Mouse (Mus musculus): ENCODE data around the gene Kdm5b. TPM values are rescaled to one million over a fixed set of nuclear protein-coding genes. Genes with fewer than 3 reads are reported as not detected.
A peak's percentile ranks its signal among the peaks of the same experiment; 100 is the strongest.

Kdm5b gene
- total RNA-seq, 1 experiment from 2014 or later, result 38.2 TPM

GRCm38 (mm10) chr1:134653603-134654257 is 93.8 kb downstream of the Kdm5b start:
- no peak for ATAC-seq (replicated peaks in 1 of 2; ENCODE audit: insufficient read depth in 1 of 2, low FRiP score in 2 of 2, low TSS enrichment in 1 of 2, low read depth in 1 of 2, poor library complexity in 2 of 2, severe bottlenecking in 2 of 2)

GRCm38 (mm10) chr1:134658841-134659240 is 98.9 kb downstream of the Kdm5b start:
- no peak for ATAC-seq (replicated peaks in 1 of 2; ENCODE audit: insufficient read depth in 1 of 2, low FRiP score in 2 of 2, low TSS enrichment in 1 of 2, low read depth in 1 of 2, poor library complexity in 2 of 2, severe bottlenecking in 2 of 2)

GRCm38 (mm10) chr1:134660163-134660562 is 100.2 kb downstream of the Kdm5b start:
- no peak for ATAC-seq (replicated peaks in 1 of 2; ENCODE audit: insufficient read depth in 1 of 2, low FRiP score in 2 of 2, low TSS enrichment in 1 of 2, low read depth in 1 of 2, poor library complexity in 2 of 2, severe bottlenecking in 2 of 2)

GRCm38 (mm10) chr1:134671234-134672070 is 111.5 kb downstream of the Kdm5b start:
- peak; percentile 69 to 77 for ATAC-seq (replicated peaks in 1 of 2; ENCODE audit: insufficient read depth in 1 of 2, low FRiP score in 2 of 2, low TSS enrichment in 1 of 2, low read depth in 1 of 2, poor library complexity in 2 of 2, severe bottlenecking in 2 of 2)

- peak in 1 of 2 experiments; percentile 33; a peak in 1 of 4 replicates for ATAC-seq (replicated peaks in 1 of 2; ENCODE audit: insufficient read depth in 1 of 2, low FRiP score in 2 of 2, low TSS enrichment in 1 of 2, low read depth in 1 of 2, poor library complexity in 2 of 2, severe bottlenecking in 2 of 2)
Measured at GRCm38 (mm10) chr1:134674312-134674711, 114.3 kb downstream of the Kdm5b start.

- peak; percentile 95 to 99 for ATAC-seq (replicated peaks in 1 of 2; ENCODE audit: insufficient read depth in 1 of 2, low FRiP score in 2 of 2, low TSS enrichment in 1 of 2, low read depth in 1 of 2, poor library complexity in 2 of 2, severe bottlenecking in 2 of 2)
Measured at GRCm38 (mm10) chr1:134679445-134679844, 119.5 kb downstream of the Kdm5b start.

- ATAC-seq (replicated peaks in 1 of 2; ENCODE audit: insufficient read depth in 1 of 2, low FRiP score in 2 of 2, low TSS enrichment in 1 of 2, low read depth in 1 of 2, poor library complexity in 2 of 2, severe bottlenecking in 2 of 2), result no peak
Measured at GRCm38 (mm10) chr1:134680617-134681016, 120.6 kb downstream of the Kdm5b start.

- no peak for ATAC-seq (replicated peaks in 1 of 2; ENCODE audit: insufficient read depth in 1 of 2, low FRiP score in 2 of 2, low TSS enrichment in 1 of 2, low read depth in 1 of 2, poor library complexity in 2 of 2, severe bottlenecking in 2 of 2)
Measured at GRCm38 (mm10) chr1:134682460-134682859, 122.5 kb downstream of the Kdm5b start.

Other genes with a start within 250 kb of the Kdm5b start
- gene Ppfia4, start 227.2 kb upstream of the Kdm5b start, total RNA-seq (2017), result 0.50 and 0.88 TPM in 2 replicates
- gene Tmem183a, start 198.2 kb upstream of the Kdm5b start, total RNA-seq (2017), result 44.3 and 84.2 TPM in 2 replicates
- not detected in 2 replicates for gene 4933406M09Rik, start 174.2 kb upstream of the Kdm5b start, total RNA-seq (2017)
- 22.0 and 27.3 TPM in 2 replicates for gene Cyb5r1, start 154.6 kb upstream of the Kdm5b start, total RNA-seq (2017)
- gene Adipor1, start 144.8 kb upstream of the Kdm5b start, total RNA-seq (2017), result 49.1 and 55.6 TPM in 2 replicates
- 21.6 and 29.2 TPM in 2 replicates for gene Klhl12, start 104.6 kb upstream of the Kdm5b start, total RNA-seq (2017)
- gene Rabif, start 65.5 kb upstream of the Kdm5b start, total RNA-seq (2017), result 20.3 and 22.4 TPM in 2 replicates
- gene Mgat4e, start 10.5 kb upstream of the Kdm5b start, total RNA-seq (2017), result 0.60 TPM in 1 of 2 replicates, not detected in the other
- not detected in 2 replicates for gene Syt2, start 86.5 kb downstream of the Kdm5b start, total RNA-seq (2017)

Data from hematopoietic stem cell, adult 5-6 weeks (primary cell).